Mouse (Mus musculus) megakaryocyte progenitor cell, adult 5-6 weeks (primary cell): ENCODE results near the gene Gorasp2. TPM values are rescaled to one million over a fixed set of nuclear protein-coding genes. Genes with fewer than 3 reads are reported as not detected.
A peak's percentile ranks its signal among the peaks of the same experiment; 100 is the strongest.

Experiments used
- ATAC-seq: replicated peaks from 2 replicates; pipeline ENCODE4 v1.8.0; 2016; ENCODE audit warnings: mild to moderate bottlenecking, moderate TSS enrichment, inconsistent platforms; ENCODE audit not compliant: poor library complexity
- total RNA-seq, 2 experiments: library from RNA; stranded (forward) in 1 of 2; stranded (reverse) in 1 of 2; fragments of 157-497, 149-512 nt in 1 of 2; fragments of 200-1000 nt in 1 of 2; gene quantifications; 2 replicates each; pipeline versions ENCODE4 v1.2.3 to v1.2.4; 2015 to 2017

The Gorasp2 gene
- total RNA-seq, 2 experiments from 2014 or later: 92.2 to 262 TPM

DNA sequence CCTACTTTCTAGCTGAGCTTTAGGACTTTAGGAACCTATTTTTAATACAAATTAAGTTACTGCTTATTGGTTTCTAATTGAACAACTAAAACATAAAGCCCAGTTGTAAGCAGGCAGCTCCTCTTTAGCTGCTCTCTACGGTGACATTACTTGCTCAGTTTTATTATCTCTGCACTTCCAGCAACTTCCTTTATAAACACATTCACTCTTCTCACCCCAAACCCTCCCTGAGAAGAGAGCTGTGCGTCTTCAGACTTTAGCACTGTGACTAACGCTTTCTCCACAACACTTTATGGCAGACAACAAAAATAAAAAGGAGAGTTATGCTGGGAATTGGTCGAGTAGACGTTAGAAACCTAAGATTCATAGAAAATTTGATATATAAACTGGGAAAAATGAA is 74.6 kb downstream of the Gorasp2 start:
- no peak for ATAC-seq

DNA sequence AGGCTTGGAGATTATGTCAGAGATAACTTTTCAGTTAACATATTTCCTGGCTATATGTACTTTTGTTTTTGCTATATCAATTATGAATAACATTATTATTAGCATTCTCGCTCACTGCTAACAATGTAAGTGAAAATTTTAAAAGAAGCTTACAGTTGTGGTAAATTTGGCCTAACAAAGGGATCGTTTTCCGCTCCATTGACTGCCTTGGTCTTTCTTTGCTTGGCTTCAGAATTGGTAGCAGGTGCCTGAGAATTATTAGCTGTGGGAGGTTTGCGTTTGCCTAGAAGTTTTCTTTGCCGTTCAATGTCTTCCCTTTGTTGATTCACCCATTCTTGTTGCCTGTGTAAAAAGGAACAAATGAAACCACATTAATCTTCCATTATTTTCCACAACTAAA is 80.5 kb downstream of the Gorasp2 start:
- no peak for ATAC-seq

DNA sequence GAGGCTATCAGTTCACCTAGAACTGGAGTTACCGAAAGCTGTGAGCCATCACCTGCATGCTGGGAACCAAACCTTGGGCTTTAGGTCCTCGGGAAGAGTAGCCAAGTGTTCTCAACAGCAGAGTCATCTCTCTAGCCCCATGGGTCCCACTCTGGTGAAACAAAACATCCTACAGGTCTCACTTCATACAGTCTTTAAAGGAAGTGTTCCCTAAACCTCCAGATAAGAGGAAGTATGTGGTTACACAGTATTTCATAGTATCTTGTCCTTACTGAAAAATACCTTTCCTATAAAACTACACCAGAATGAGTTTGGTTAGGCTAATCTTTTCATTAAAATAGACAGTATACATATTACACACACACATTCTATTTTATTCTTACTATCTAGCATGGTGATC is 81.2 kb downstream of the Gorasp2 start:
- ATAC-seq: peak; percentile 54

DNA sequence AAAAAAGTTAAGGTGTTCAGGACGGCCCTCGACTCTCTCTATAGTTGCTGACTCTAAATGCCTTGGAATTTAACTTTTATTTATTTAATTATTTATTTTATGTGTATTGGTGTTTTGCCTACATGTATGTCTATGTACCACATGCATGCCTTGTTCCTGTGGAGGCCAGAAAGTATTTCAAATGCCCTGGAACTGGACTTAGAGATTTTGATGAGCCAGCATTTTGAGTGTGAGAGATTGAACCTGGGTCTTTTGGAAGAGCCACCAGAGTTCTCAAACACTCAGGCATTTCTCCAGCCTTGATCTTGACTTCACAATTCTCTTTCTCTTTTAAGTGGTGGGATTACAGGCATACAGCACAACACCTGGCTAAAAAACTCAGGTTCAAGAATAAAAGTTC is 90.3 kb downstream of the Gorasp2 start:
- ATAC-seq: no peak

DNA sequence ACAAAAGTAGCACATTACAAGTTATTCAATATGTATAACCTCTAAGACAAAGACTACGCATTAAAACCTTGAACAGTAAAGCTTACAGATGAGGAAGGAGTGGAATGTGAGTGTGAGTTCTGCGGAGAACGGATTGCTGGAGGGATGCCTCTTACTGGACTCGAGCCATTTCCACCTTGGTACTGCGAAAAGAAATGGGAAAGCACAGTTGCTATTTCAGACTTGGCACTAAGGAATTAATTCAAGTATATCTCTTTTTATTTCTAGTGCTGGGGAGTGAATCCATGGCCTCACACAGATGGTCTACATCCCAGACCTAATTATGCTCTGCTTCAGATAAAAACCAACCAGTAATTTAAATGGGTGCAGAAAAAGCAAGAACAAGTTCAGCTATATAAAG is 90.8 kb downstream of the Gorasp2 start:
- ATAC-seq: no peak

Other genes with a start within 250 kb of the Gorasp2 start
- not detected in 2 replicates for gene Sp5, start 186.7 kb upstream of the Gorasp2 start, total RNA-seq (2015)
- not detected in 2 replicates for gene Sp5, start 186.7 kb upstream of the Gorasp2 start, total RNA-seq (2017)
- not detected in 2 replicates for gene Erich2, start 152.8 kb upstream of the Gorasp2 start, total RNA-seq (2015)
- not detected in 2 replicates for gene Erich2, start 152.8 kb upstream of the Gorasp2 start, total RNA-seq (2017)
- gene Gad1, start 108.5 kb upstream of the Gorasp2 start, total RNA-seq (2015): not detected in 2 replicates
- not detected in 2 replicates for gene Gad1, start 108.5 kb upstream of the Gorasp2 start, total RNA-seq (2017)
- not detected in 2 replicates for gene Gm26558, start 532 bp downstream of the Gorasp2 start, total RNA-seq (2015)
- not detected in 2 replicates for gene Gm26558, start 532 bp downstream of the Gorasp2 start, total RNA-seq (2017)
- gene Tlk1, start 164.2 kb downstream of the Gorasp2 start, total RNA-seq (2015): 71.7 and 80.6 TPM in 2 replicates
- gene Tlk1, start 164.2 kb downstream of the Gorasp2 start, total RNA-seq (2017): 41.5 and 45.2 TPM in 2 replicates